Mouse (Mus musculus) intestine, embryonic 14.5 days (tissue): Measurements from ENCODE around the gene Gm12355. TPM values are rescaled to one million over a fixed set of nuclear protein-coding genes. Genes with fewer than 3 reads are reported as not detected.
"Not testable (repeated sequence)": the region's sequence is repeated elsewhere in the genome, so short reads cannot be mapped to it uniquely, and the experiment has no call there.

Experiments used
- ATAC-seq: fragments of 200-750 bp; cut with Nextera tagmentation; replicated peaks from 2 replicates; pipeline ENCODE4 v1.8.0; 2017; ENCODE audit warnings: low read depth, moderate number of reproducible peaks, moderate TSS enrichment, moderate library complexity; ENCODE audit not compliant: low FRiP score, low TSS enrichment
- DNase-seq: peaks from one replicate; pipeline ENCODE4 v3.0.0-alpha.2; 2018; ENCODE audit warnings: low spot score
- H3K27ac ChIP-seq: fragments of 300-500 bp; sonication (generic); 2 replicates; pipeline ENCODE4 v1.5.1; 2014; ENCODE audit warnings: low read depth, mild to moderate bottlenecking, control low read depth
- H3K27me3 ChIP-seq: fragments of 300-500 bp; sonication (generic); replicated peaks from 2 replicates; pipeline ENCODE4 v1.6.1; 2014; ENCODE audit warnings: low read length, control low read depth; ENCODE audit not compliant: control insufficient read depth, insufficient read depth
- H3K36me3 ChIP-seq: fragments of 300-500 bp; sonication (generic); 2 replicates; pipeline ENCODE4 v1.6.1; 2014; ENCODE audit warnings: low read length, control low read depth; ENCODE audit not compliant: control insufficient read depth, insufficient read depth
- H3K4me1 ChIP-seq: fragments of 300-500 bp; sonication (generic); replicated peaks from 2 replicates; pipeline ENCODE4 v1.6.1; 2014; ENCODE audit warnings: low read length, control low read depth, mixed read lengths; ENCODE audit not compliant: control insufficient read depth, insufficient read depth
- H3K4me2 ChIP-seq: fragments of 300-500 bp; sonication (generic); 2 replicates; pipeline ENCODE4 v1.6.1; 2014; ENCODE audit warnings: low read length
- H3K4me3 ChIP-seq: fragments of 300-500 bp; sonication (generic); 2 replicates; pipeline ENCODE4 v1.5.1; 2014; ENCODE audit warnings: low read depth, low read length, control low read depth, mixed read lengths
- H3K9ac ChIP-seq: fragments of 300-500 bp; sonication (generic); 2 replicates; pipeline ENCODE4 v1.6.1; 2014; ENCODE audit warnings: mild to moderate bottlenecking, low read length
- H3K9me3 ChIP-seq: fragments of 300-500 bp; sonication (generic); 2 replicates; pipeline ENCODE4 v1.6.1; 2016; ENCODE audit warnings: low read length, control low read depth; ENCODE audit not compliant: control insufficient read depth
- WGBS: fragments of 180-500 bp; shearing (Covaris S2); extraction: QIAGEN DNeasy Blood & Tissue Kit; methylation state at CpG from one replicate; pipeline ENCODE4 v1.1.7; 2014; 5-methylcytosine and 5-hydroxymethylcytosine counted together
- polyA plus RNA-seq: library from polyadenylated mRNA; unstranded; fragments of >200 nt; fragmentation: Nextera tagmentation; extraction: Ambion mirVana; gene quantifications from 2 replicates; pipeline ENCODE4 v1.2.1, GENCODE M21; 2014

Gene Gm12355
- 1.2 and 1.3 TPM in 2 replicates for polyA plus RNA-seq

GRCm38 (mm10) chr11:98625611-98626410 lies at the start of gene Gm12355, which contains the start of gene Gsdma3:
Gm12355 (minus strand) TSS chr11:98625661.
Gsdma3 (plus strand) TSS chr11:98626360.
- ATAC-seq (no peak), DNase-seq (no peak)
- H3K9me3 ChIP-seq: no peaks in the 10 kb centered on the region
- WGBS: 90% methylated on average over 10 of the region's 10 CpGs
- H3K36me3 ChIP-seq: no peaks in the 10 kb centered on the region
- H3K27me3 ChIP-seq: no peaks in the 10 kb centered on the region
- H3K4me2 ChIP-seq: no peak within 1 kb of the TSS
- no peak within 1 kb of the TSS for H3K9ac ChIP-seq
- H3K4me3 ChIP-seq: no peak within 1 kb of the TSS
- no peaks in the 10 kb centered on the region for H3K4me1 ChIP-seq
- H3K27ac ChIP-seq: no peak within 1 kb of the TSS

DNA sequence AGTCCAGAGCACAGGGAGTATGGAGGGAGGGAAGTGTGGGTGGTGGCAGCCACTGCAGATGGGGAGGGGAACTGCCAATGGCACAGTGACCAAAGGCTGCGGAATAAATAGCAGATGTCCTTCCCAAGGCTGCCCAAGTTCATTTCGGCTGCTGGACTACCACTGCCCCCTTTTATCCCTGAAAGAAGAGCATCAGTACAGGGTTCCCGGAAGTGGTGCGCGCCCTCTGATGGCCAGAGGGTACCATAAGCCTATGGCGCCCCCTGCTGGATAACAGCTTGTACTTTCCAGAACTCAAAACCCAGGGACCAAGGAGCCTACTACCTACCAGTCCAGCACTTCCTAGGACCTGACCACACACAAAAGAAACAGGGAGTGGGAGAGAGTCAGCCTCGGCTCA lies 47.7 kb upstream of the Gm12355 start:
- H3K9me3 ChIP-seq, H3K4me2 ChIP-seq, ATAC-seq, H3K27ac ChIP-seq, H3K27me3 ChIP-seq, H3K9ac ChIP-seq, H3K36me3 ChIP-seq, H3K4me1 ChIP-seq, H3K4me3 ChIP-seq: not testable (repeated sequence)
- WGBS: 10% methylated on average over 6 of the region's 7 CpGs
- DNase-seq: peak; percentile 75

DNA sequence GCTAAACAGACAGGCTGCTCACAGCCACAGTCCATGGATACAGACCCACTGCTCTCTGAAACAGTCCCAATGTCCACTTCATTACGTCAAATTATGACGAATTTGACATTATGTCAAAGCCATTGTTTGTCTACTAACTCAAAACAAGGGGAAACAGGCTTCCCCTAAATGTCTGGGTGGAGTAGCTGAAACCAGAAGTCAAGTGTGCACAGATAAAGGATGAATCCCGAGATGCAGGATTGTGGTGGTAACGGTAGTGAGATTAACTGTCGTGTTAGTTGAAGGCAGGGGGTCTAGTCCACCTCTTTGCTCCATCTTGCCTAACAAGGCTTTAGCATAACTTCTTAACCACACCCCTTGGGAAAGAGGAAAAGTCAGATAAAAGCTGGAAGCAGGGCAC lies 47.0 kb upstream of the Gm12355 start:
- 86% methylated on average over 5 of the region's 5 CpGs for WGBS
- no peaks in the 10 kb centered on the region for H3K4me1 ChIP-seq
- no peak overlapping the region for H3K9ac ChIP-seq
- no peaks in the 10 kb centered on the region for H3K9me3 ChIP-seq
- ATAC-seq (no peak), DNase-seq (no peak)
- H3K27ac ChIP-seq: no peak overlapping the region
- H3K4me3 ChIP-seq: no peak overlapping the region
- peaks cover 9% of the 10 kb centered on the region for H3K27me3 ChIP-seq
- no peaks in the 10 kb centered on the region for H3K36me3 ChIP-seq
- H3K4me2 ChIP-seq: no peak overlapping the region

- WGBS: 63% methylated on average over 5 of the region's 5 CpGs
- H3K27me3 ChIP-seq: peaks cover 13% of the 10 kb centered on the region
- DNase-seq (no peak), ATAC-seq (no peak)
- no peaks in the 10 kb centered on the region for H3K4me1 ChIP-seq
- H3K27ac ChIP-seq: no peak overlapping the region
- H3K36me3 ChIP-seq: no peaks in the 10 kb centered on the region
- no peak overlapping the region for H3K4me2 ChIP-seq
- no peak overlapping the region for H3K4me3 ChIP-seq
- no peaks in the 10 kb centered on the region for H3K9me3 ChIP-seq
- no peak overlapping the region for H3K9ac ChIP-seq
Measured at GRCm38 (mm10) chr11:98671857-98672256, 46.4 kb upstream of the Gm12355 start.

- Histone ChIP-seq H3K4me1 (no peaks in the 10 kb centered on the region), H3K27me3 (peaks cover 13% of the 10 kb centered on the region), H3K4me3 (no peak overlapping the region), H3K4me2 (no peak overlapping the region), H3K9ac (no peak overlapping the region), H3K36me3 (no peaks in the 10 kb centered on the region), H3K9me3 (no peaks in the 10 kb centered on the region), H3K27ac (no peak overlapping the region)
- DNase-seq (no peak), ATAC-seq (no peak)
- 61% methylated on average over 3 of the region's 3 CpGs for WGBS
Measured at GRCm38 (mm10) chr11:98671284-98671815, 45.9 kb upstream of the Gm12355 start.

DNA sequence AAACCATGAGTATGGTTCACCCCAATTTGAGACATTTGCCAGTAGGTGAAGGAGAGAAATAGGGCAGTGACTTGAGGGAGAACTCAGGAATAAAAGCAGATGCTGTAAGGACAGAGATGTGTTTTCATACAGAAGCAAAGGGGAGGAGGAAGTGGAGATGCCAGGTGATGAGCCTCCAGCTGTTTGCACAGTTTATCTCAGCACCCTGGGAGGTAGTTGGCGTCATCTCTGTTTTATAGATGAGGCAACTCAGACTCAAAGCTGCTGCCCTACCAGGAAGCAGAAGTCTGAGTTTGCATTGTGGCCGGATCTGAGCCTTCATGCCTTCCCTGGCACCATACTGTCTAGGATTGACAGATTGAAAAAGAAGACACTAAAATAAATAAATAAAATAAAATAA lies 43.5 kb upstream of the Gm12355 start:
- Histone ChIP-seq H3K36me3 (no peaks in the 10 kb centered on the region), H3K27me3 (peaks cover 13% of the 10 kb centered on the region), H3K4me1 (0 out of 2 replicates have a peak, but pooled peaks cover 3% of the 10 kb centered on the region), H3K4me2 (no peak overlapping the region), H3K9ac (no peak overlapping the region), H3K9me3 (no peaks in the 10 kb centered on the region), H3K27ac (no peak overlapping the region), H3K4me3 (no peak overlapping the region)
- WGBS: 38% methylated on average over 2 of the region's 2 CpGs
- no peak for DNase-seq
- ATAC-seq: no peak

- no peak for ATAC-seq
- no peak for DNase-seq
- H3K27me3 ChIP-seq: peaks cover 10% of the 10 kb centered on the region
- WGBS: 13% methylated on average over 4 of the region's 4 CpGs
- H3K4me1 ChIP-seq: 0 out of 2 replicates have a peak, but pooled peaks cover 3% of the 10 kb centered on the region
- H3K9ac ChIP-seq: no peak within 1 kb of the TSS
- no peaks in the 10 kb centered on the region for H3K9me3 ChIP-seq
- H3K4me3 ChIP-seq: no peak within 1 kb of the TSS
- no peaks in the 10 kb centered on the region for H3K36me3 ChIP-seq
- H3K4me2 ChIP-seq: no peak within 1 kb of the TSS
- H3K27ac ChIP-seq: no peak within 1 kb of the TSS
Measured at GRCm38 (mm10) chr11:98664091-98664490, 38.6 kb upstream of the Gm12355 start, which contains the start of gene Gsdma. Gsdma (plus strand) TSS chr11:98664351.

- WGBS: 11% methylated on average over 6 of the region's 6 CpGs
Measured at GRCm38 (mm10) chr11:98660517-98660916, 35.1 kb upstream of the Gm12355 start.

More at GRCm38 (mm10) chr11:98660517-98660916, 35.1 kb upstream of the Gm12355 start:
- H3K27me3 ChIP-seq: no peaks in the 10 kb centered on the region
- H3K27ac ChIP-seq: no peak overlapping the region
- ATAC-seq (no peak), DNase-seq (peak; percentile 68)
- no peak overlapping the region for H3K4me2 ChIP-seq
- no peaks in the 10 kb centered on the region for H3K9me3 ChIP-seq
- H3K4me1 ChIP-seq: 0 out of 2 replicates have a peak, but pooled peaks cover 3% of the 10 kb centered on the region
- no peak overlapping the region for H3K9ac ChIP-seq
- H3K36me3 ChIP-seq: no peaks in the 10 kb centered on the region
- H3K4me3 ChIP-seq: no peak overlapping the region
